Mouse (Mus musculus) urinary bladder, postnatal 4 days (tissue): ENCODE measurements around the gene Pak1ip1.
"Not testable (repeated sequence)": the region's sequence is repeated elsewhere in the genome, so short reads cannot be mapped to it uniquely, and the experiment has no call there.

Source experiments
- DNase-seq, 2 experiments: peaks; one replicate each; pipeline ENCODE4 v3.0.0; 2021 to 2022; ENCODE audit warnings: low spot score in 2 of 2

The Pak1ip1 gene

DNA sequence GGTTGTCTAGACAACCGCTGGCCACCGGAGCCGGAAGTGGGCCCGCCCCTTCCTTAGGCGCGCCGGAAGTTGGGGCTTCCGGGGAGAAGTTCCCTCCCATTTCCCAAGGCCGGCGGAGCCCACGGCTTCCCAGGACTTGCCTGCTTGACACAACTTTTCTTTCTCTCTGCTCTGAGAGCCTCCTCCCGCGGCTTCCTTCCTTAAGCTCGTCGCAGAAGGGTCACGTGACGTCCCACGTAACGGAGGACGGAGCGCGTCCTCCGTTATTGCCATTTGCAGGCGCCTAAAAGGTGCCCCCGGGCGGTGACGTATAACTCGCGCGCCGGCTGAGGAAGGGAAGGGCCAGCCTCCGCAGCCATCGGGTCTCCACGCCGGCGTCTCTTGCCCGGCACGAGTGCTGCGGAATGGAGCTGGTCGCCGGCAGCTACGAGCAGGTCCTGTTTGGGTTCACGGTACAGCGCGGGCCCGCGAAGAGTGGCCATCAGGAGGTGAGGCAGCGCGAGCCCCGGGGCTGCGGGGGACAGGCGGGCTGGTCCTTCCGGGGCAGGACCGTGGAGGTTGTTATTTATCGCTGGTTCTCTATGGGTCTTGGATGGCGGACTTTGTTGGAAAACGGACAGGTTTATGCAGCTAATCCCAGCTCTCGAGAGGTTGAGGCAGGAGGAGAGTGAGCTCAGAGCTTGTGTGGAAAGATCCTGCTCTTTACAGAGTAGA, at the start of gene Pak1ip1:
Gene Pak1ip1 (plus strand): TSS at position 98 of the 714 bp plus-strand sequence.
- DNase-seq: peak; percentile 90

- DNase-seq: no peak
These were observed 49.3 kb upstream of the Pak1ip1 start for GRCm38 (mm10) chr13:40951386-40951976.

GRCm38 (mm10) chr13:40953231-40953630, 47.6 kb upstream of the Pak1ip1 start:
- DNase-seq: no peak

GRCm38 (mm10) chr13:40955773-40956172, 45.0 kb upstream of the Pak1ip1 start:
- no peak for DNase-seq

DNA sequence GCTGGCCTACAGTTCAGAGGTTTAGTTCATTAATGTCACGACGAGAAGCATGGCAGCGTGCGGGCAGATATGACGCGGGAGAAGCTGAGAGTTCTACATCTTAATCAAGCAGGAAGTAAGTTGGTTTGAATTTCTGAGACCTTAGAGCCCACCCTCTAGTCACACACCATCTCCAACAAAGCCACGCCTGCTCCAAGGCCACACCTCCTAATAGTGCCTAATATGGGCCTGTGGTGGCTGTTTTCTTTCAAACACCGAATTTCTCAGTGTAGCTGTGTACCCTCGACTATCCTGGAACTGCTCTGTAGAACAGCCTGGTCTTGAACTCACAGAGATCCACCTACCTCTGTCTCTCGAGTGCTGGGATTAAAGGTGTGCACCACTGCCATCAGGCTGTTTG, 33.2 kb upstream of the Pak1ip1 start:
- DNase-seq: no peak

GRCm38 (mm10) chr13:40968564-40968963, 32.3 kb upstream of the Pak1ip1 start:
- no peak for DNase-seq

DNA sequence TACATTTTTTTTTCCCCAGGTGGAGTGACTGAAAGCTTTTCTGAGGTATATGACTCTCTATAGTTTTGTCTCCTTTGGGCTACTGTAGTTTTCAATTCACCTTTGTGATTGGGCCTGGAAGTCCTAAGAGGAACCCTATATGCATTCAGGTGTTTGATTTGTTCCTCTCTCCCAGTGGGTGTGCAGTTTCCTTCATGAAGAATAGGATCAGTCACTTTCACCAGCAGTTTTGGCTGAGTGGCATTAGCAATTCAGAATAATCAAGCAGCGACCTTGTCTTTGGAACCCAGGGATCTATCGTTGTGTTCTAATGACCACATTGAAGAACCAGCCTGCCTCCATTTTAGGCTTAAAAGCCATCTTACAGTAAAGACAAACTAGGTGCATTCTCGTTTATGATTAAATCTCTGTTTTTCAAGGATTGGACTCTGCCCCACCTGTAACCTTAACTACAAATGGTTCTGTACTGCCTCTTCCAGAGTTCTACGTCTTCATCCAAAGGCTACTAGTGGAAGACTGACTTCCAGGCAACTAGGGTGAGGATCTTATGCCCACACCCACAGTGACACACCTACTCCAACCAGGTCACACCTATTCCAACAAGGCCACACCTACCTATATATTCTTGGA, 30.9 kb upstream of the Pak1ip1 start:
- no peak for DNase-seq

GRCm38 (mm10) chr13:40971261-40971660, 29.6 kb upstream of the Pak1ip1 start:
- DNase-seq: no peak

- no peak for DNase-seq
These were observed 29.0 kb upstream of the Pak1ip1 start for GRCm38 (mm10) chr13:40971831-40972230.

DNA sequence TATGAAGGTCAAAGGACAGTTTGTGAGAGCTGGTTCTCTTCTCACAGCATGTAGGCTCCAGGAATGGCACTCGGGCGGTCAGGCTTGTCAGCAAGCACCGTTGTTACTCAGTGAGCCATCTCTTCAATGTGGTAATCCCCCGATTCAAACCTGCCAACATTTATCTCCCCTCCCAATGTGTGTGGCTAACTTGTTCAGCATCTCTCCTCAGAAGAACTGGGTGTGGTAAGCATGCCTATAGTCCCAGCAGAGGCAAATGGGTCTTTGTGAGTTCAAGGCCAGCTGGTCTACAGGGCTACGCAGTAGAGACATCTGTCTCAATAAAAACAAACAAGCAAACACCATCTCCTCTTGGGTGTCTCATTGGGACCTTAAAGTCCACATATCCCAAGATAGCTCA, 27.8 kb upstream of the Pak1ip1 start:
- no peak for DNase-seq

DNA sequence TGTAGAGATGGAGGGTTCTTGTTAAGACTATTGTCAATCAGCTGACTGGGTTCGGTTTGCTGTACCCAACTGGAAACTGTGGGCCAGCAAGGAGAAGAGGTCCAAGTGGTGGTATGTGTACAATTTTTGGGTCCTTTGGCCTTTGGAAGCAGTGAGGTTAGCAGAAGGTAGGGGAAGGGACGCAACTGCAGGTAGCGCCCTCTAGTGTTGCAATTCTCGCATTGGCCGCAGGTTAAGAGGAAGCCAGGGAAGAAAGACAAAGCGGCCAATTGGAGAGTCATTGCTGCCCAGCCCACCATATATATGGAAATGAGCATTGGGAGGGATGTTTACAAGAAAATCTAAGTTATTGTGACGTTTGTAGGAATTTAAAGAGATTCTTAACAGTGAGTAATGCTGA, 23.2 kb upstream of the Pak1ip1 start:
- no peak for DNase-seq

GRCm38 (mm10) chr13:40978652-40979051, 22.2 kb upstream of the Pak1ip1 start:
- no peak for DNase-seq

DNA sequence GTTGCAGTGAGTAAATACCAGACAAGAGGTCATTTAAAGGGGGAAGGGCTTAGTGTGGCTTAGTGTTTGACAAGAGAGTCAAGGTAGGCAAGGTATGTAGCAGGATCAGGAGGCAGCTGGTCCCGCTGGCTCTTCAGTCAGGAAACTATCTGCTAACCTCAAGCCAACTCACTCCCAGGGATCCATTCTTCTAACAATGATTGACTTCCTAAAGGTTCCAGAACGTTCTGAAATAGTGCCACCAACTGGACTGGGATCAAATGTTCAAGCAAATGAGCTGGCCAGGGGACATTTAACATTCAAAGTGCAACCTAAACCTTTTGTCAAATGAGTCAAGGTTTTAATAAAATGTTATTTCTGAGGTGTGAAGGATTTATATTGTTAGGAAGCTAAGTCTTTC, 21.5 kb upstream of the Pak1ip1 start:
- no peak for DNase-seq

- DNase-seq: no peak
These were observed 18.1 kb upstream of the Pak1ip1 start for GRCm38 (mm10) chr13:40982759-40983158.

DNA sequence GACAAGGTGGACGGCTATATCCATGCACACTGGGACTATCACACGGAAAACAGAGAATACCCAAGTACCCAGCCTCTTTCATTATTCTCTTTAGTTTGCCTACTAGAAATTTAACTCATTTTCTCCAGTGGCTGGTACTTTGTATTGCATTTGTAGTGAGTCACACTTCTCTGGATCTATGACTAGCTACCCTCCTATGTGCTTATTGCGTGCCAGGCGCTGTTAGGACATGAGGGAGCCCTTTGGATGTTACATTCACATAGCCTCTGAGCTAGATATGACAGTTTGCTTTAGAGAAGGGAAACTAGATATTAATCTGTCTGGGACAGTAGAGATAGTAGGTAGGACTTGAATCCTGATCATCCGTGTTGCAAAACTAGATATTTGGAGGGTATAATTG, 14.7 kb upstream of the Pak1ip1 start:
- no peak for DNase-seq

DNA sequence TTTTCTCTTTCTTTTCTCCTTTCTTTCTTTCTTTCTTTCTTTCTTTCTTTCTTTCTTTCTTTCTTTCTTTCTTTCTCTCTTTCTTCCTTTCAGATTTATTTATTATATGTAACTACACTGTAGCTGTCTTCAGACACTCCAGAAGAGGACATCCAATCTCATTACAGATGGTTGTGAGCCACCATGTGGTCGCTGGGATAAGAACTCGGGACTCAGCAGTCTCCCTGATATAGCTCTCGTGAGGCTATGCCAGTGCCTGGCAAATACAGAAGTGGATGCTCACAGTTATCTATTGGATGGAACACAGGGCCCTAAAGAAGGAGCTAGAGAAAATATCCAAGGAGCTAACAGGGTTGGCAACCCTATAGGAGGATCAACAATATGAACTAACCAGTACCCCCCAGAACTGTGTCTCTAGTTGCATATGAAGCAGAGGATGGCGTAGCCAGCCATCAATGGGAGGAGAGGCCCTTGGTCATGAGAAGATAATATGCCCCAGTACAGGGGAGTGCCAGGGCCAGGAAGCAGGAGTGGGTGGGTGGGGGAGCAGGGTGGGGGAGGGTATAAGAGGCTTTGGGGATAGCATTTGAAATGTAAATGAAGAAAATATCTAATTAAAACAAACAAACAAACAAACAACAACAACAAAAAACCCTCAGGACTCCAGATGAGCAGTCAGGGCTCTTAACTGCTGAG, 13.1 kb upstream of the Pak1ip1 start:
- not testable (repeated sequence) for DNase-seq

- DNase-seq: no peak
These were observed 12.4 kb upstream of the Pak1ip1 start for GRCm38 (mm10) chr13:40988418-40988817.

DNA sequence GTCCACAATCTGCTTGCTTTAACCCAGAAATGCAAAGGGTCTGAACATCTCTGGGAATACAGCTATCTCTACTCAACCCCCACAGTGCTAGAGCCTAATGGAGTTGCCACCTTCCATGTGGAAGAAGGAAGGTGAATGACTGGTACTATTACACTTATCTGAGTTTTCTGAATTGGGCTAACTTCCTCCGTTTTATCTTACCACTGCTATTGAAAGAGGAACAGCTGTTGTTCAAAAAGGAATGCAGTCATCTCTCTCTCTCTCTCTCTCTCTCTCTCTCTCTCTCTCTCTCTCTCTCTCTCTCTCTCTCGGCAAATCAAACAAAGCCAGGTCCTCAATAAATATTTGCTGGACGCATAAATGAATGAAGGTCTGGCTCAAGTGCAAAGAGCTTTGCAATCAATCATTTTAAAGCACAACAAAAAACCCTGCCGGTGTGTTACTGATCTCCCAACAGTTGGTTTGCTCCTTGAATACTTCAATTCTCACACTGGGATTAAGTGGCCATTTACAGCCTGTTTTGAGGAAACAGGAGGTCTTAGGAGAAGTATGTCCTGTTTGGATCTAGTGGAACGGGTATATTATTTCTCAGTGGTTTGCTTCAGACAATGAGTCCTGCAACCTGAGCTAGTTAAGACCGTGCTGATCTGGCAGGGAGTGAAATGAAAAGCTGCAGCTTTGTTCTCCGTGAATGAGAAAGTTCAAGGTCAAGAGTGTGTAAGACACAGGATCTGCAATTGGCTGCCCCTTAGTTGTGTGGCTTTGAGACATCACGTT, 6.1 kb upstream of the Pak1ip1 start:
- no peak for DNase-seq

- DNase-seq: not testable (repeated sequence)
These were observed 2.3 kb upstream of the Pak1ip1 start for GRCm38 (mm10) chr13:40998537-40998936.

- peak; percentile 48 to 65 for DNase-seq
These were observed 490 bp upstream of the Pak1ip1 start for GRCm38 (mm10) chr13:41000140-41000925.

- no peak for DNase-seq
These were observed 1.2 kb downstream of the Pak1ip1 start for GRCm38 (mm10) chr13:41002001-41002400.
